Mouse (Mus musculus) erythroblast, embryonic 14.5 days (primary cell): ENCODE results near the gene Taf10.

Source experiments
- GATA1 ChIP-seq: IDR thresholded peaks from 2 replicates; pipeline ENCODE4 v1.6.1; 2012; ENCODE audit warnings: low read length, inconsistent platforms, mixed read lengths
- TAL1 ChIP-seq: IDR thresholded peaks from 3 replicates; pipeline ENCODE4 v1.6.1; 2012; ENCODE audit warnings: low read length, inconsistent platforms, mixed read lengths

GRCm38 (mm10) chr7:105762517-105763270 lies 18.5 kb upstream of the Taf10 start:
- TF ChIP-seq GATA1 (no peak), TAL1 (no peak)
